Mouse (Mus musculus): ENCODE results near the gene Gm4305.
A peak's percentile ranks its signal among the peaks of the same experiment; 100 is the strongest.
"Not testable (repeated sequence)": the region's sequence is repeated elsewhere in the genome, so short reads cannot be mapped to it uniquely, and the experiment has no call there.

Gene Gm4305

GRCm38 (mm10) chr10:100350793-100351192 is at the start of gene Gm4305:
Gm4305 (plus strand) TSS chr10:100351093.
- DNase-seq (ENCODE audit: low spot score in 2 of 2), result not testable (repeated sequence)

- not testable (repeated sequence) for DNase-seq (ENCODE audit: low spot score in 2 of 2)
These were observed 15.5 kb upstream of the Gm4305 start, which contains the start of gene Gm4301 for GRCm38 (mm10) chr10:100335376-100335775. Gm4301 (plus strand) TSS chr10:100335676.

- not testable (repeated sequence) for DNase-seq (ENCODE audit: low spot score in 2 of 2)
These were observed 10.4 kb upstream of the Gm4305 start, which contains the start of gene Gm4302 for GRCm38 (mm10) chr10:100340536-100340935. Gm4302 (plus strand) TSS chr10:100340836.

- not testable (repeated sequence) for DNase-seq (ENCODE audit: low spot score in 2 of 2)
These were observed 5.2 kb upstream of the Gm4305 start, which contains the start of gene Gm4303 for GRCm38 (mm10) chr10:100345672-100346071. Gm4303 (plus strand) TSS chr10:100345972.

GRCm38 (mm10) chr10:100356841-100357240 is 5.9 kb downstream of the Gm4305 start:
- peak; percentile 25 to 65 for DNase-seq (ENCODE audit: low spot score in 2 of 2)

GRCm38 (mm10) chr10:100361038-100361437 is 10.1 kb downstream of the Gm4305 start, which contains the start of gene Gm4307:
Gm4307 (plus strand) TSS chr10:100361338.
- DNase-seq (ENCODE audit: low spot score in 2 of 2), result not testable (repeated sequence)

- not testable (repeated sequence) for DNase-seq (ENCODE audit: low spot score in 2 of 2)
These were observed 31.6 kb downstream of the Gm4305 start, which contains the start of gene Gm4312 for GRCm38 (mm10) chr10:100382460-100382859. Gm4312 (minus strand) TSS chr10:100382560.
